7 mouse cellular contexts compared by ENCODE assay signal in genomic region chr5:146867946-146868314, GRCm38 (mm10). TPM values are rescaled to one million over a fixed set of nuclear protein-coding genes. Genes with fewer than 3 reads are reported as not detected.
DNase-seq lines count a peak whose midpoint lies in the region; ATAC-seq lines count a peak whose summit lies in the region.

No protein-coding gene starts in this region.

- no peaks in the 10 kb centered on the region for H3K36me3 ChIP-seq in lung, embryonic 15.5 days
- H3K36me3 ChIP-seq in forebrain, embryonic 15.5 days = no peaks in the 10 kb centered on the region
- no peaks in the 10 kb centered on the region for H3K36me3 ChIP-seq in limb, embryonic 11.5 days (ENCODE audit: control insufficient read depth, insufficient read depth, low read length)
- H3K36me3 ChIP-seq in neural tube, embryonic 15.5 days = no peaks in the 10 kb centered on the region

- no peak for DNase-seq in lung, postnatal 10 days
- DNase-seq in limb, embryonic 11.5 days (ENCODE audit: low spot score) = no peak
- DNase-seq in layer of hippocampus, adult 18-20 months (ENCODE audit: low spot score in 2 of 2) = no peak
- DNase-seq in adrenal gland, adult 2 months = no peak

- H3K27me3 ChIP-seq in lung, embryonic 15.5 days = no peaks in the 10 kb centered on the region
- H3K27me3 ChIP-seq in forebrain, embryonic 15.5 days = no peaks in the 10 kb centered on the region
- no peaks in the 10 kb centered on the region for H3K27me3 ChIP-seq in limb, embryonic 11.5 days (ENCODE audit: control insufficient read depth, insufficient read depth, low read length)
- H3K27me3 ChIP-seq in neural tube, embryonic 15.5 days (replicated peaks) = no peaks in the 10 kb centered on the region

- H3K4me3 ChIP-seq in lung, embryonic 15.5 days = peak overlapping the region; percentile 23; the same call in 1 of the 2 replicates
- H3K4me3 ChIP-seq in forebrain, embryonic 15.5 days = no peak overlapping the region
- H3K4me3 ChIP-seq in limb, embryonic 11.5 days (ENCODE audit: low read depth, low read length) = no peak overlapping the region
- no peak overlapping the region for H3K4me3 ChIP-seq in neural tube, embryonic 15.5 days (replicated peaks)

- 11% methylated on average over 4 of the region's 4 CpGs for WGBS in lung, embryonic 15.5 days
- WGBS in forebrain, embryonic 15.5 days = 14% methylated on average over 4 of the region's 4 CpGs
- 18% methylated on average over 4 of the region's 4 CpGs for WGBS in limb, embryonic 11.5 days
- WGBS in neural tube, embryonic 15.5 days = 16% methylated on average over 4 of the region's 4 CpGs

- H3K9ac ChIP-seq in lung, embryonic 15.5 days = no peak overlapping the region
- H3K9ac ChIP-seq in forebrain, embryonic 15.5 days (replicated peaks) = no peak overlapping the region
- H3K9ac ChIP-seq in limb, embryonic 11.5 days (ENCODE audit: low read length) = no peak overlapping the region
- H3K9ac ChIP-seq in neural tube, embryonic 15.5 days (replicated peaks) = no peak overlapping the region

- H3K4me2 ChIP-seq in lung, embryonic 15.5 days = peak overlapping the region; percentile 57
- H3K4me2 ChIP-seq in forebrain, embryonic 15.5 days (replicated peaks) = peak overlapping the region; percentile 34
- peak overlapping the region; percentile 20; the same call in 1 of the 2 replicates for H3K4me2 ChIP-seq in limb, embryonic 11.5 days (ENCODE audit: low read depth, severe bottlenecking)
- H3K4me2 ChIP-seq in neural tube, embryonic 15.5 days = peak overlapping the region; percentile 47

- H3K9me3 ChIP-seq in lung, embryonic 15.5 days = no peaks in the 10 kb centered on the region
- H3K9me3 ChIP-seq in forebrain, embryonic 15.5 days = no peaks in the 10 kb centered on the region
- H3K9me3 ChIP-seq in limb, embryonic 11.5 days (ENCODE audit: control insufficient read depth, low read length) = no peaks in the 10 kb centered on the region
- no peaks in the 10 kb centered on the region for H3K9me3 ChIP-seq in neural tube, embryonic 15.5 days (replicated peaks)

- H3K27ac ChIP-seq in lung, embryonic 15.5 days = peak overlapping the region; percentile 46; the same call in 1 of the 2 replicates
- H3K27ac ChIP-seq in forebrain, embryonic 15.5 days (replicated peaks) = no peak overlapping the region
- H3K27ac ChIP-seq in limb, embryonic 11.5 days (replicated peaks; ENCODE audit: low read depth, low read length) = no peak overlapping the region
- peak overlapping the region; percentile 72 for H3K27ac ChIP-seq in neural tube, embryonic 15.5 days (replicated peaks)

- peaks cover 16% of the 10 kb centered on the region for H3K4me1 ChIP-seq in lung, embryonic 15.5 days
- H3K4me1 ChIP-seq in forebrain, embryonic 15.5 days = peaks cover 10% of the 10 kb centered on the region
- H3K4me1 ChIP-seq in limb, embryonic 11.5 days (ENCODE audit: control insufficient read depth, insufficient read depth, low read length) = no peaks in the 10 kb centered on the region
- H3K4me1 ChIP-seq in neural tube, embryonic 15.5 days = peaks cover 10% of the 10 kb centered on the region

- ATAC-seq in lung, embryonic 15.5 days (ENCODE audit: borderline replicate concordance, extremely low read depth, low FRiP score, low TSS enrichment) = peak; percentile 24; the same call in 1 of the 2 replicates
- ATAC-seq in forebrain, embryonic 15.5 days (replicated peaks) = no peak
- ATAC-seq in limb, embryonic 11.5 days (ENCODE audit: insufficient number of reproducible peaks, low FRiP score, low TSS enrichment, low read depth) = no peak
- ATAC-seq in neural tube, embryonic 15.5 days (ENCODE audit: low FRiP score) = 0 out of 2 replicates have a peak, but pooled peaks have one; percentile 9

RNA-seq across cellular contexts. Expression of gene Rasl11a, which starts 23.1 kb away (rescaled TPM):
- polyA plus RNA-seq in lung, embryonic 15.5 days (2015; fragmentation: Nextera tagmentation; extraction: Ambion mirVana) = 24.8 and 25.7 TPM in 2 replicates
- 11.9 and 13.4 TPM in 2 replicates for polyA plus RNA-seq in forebrain, embryonic 15.5 days (2015; fragmentation: Nextera tagmentation; extraction: Ambion mirVana)
- 23.5 and 23.9 TPM in 2 replicates for polyA plus RNA-seq in limb, embryonic 11.5 days (2014; fragmentation: Nextera tagmentation; extraction: Ambion mirVana)
- polyA plus RNA-seq in neural tube, embryonic 15.5 days (2015; fragmentation: Nextera tagmentation; extraction: Ambion mirVana) = 12.7 and 15.2 TPM in 2 replicates
- 10 to 100 TPM; 12.8 to 18.5 TPM for total RNA-seq in layer of hippocampus, adult 18-20 months (2021)
- 10 to 100 TPM in 1 of 2 experiments, 1 to 10 TPM in 1; 8.2 to 12.2 TPM for total RNA-seq in adrenal gland, adult 2 months (2021)
- 7.9 and 8.9 TPM in 2 replicates for polyA plus RNA-seq in adrenal gland, adult 2 months (2012; rRNA removed)

RNA-seq across cellular contexts. Expression of gene Rpl21, which starts 35.2 kb away (rescaled TPM):
- 481 and 520 TPM in 2 replicates for polyA plus RNA-seq in lung, embryonic 15.5 days (2015; fragmentation: Nextera tagmentation; extraction: Ambion mirVana)
- polyA plus RNA-seq in forebrain, embryonic 15.5 days (2015; fragmentation: Nextera tagmentation; extraction: Ambion mirVana) = 358 and 359 TPM in 2 replicates
- 596 and 605 TPM in 2 replicates for polyA plus RNA-seq in limb, embryonic 11.5 days (2014; fragmentation: Nextera tagmentation; extraction: Ambion mirVana)
- polyA plus RNA-seq in neural tube, embryonic 15.5 days (2015; fragmentation: Nextera tagmentation; extraction: Ambion mirVana) = 337 and 386 TPM in 2 replicates
- 100 to 1,000 TPM; 206 to 211 TPM for total RNA-seq in layer of hippocampus, adult 18-20 months (2021)
- total RNA-seq in adrenal gland, adult 2 months (2021) = 100 to 1,000 TPM; 308 to 315 TPM
- 5.2 and 5.3 TPM in 2 replicates for polyA plus RNA-seq in adrenal gland, adult 2 months (2012; rRNA removed)

Comparison
In these comparisons a context has a peak if more than half of its experiments do, and no peak if none do; other contexts are left out.
1. ATAC-seq: peak in lung, embryonic 15.5 days (single experiment) and neural tube, embryonic 15.5 days (single experiment); none in forebrain, embryonic 15.5 days (single experiment) and limb, embryonic 11.5 days (single experiment).
2. H3K27ac ChIP-seq: peak in lung, embryonic 15.5 days (single experiment) and neural tube, embryonic 15.5 days (single experiment); none in forebrain, embryonic 15.5 days (single experiment) and limb, embryonic 11.5 days (single experiment).
3. RNA of gene Rpl21, which starts 35.2 kb away (polyA plus RNA-seq): 596 to 605 TPM in limb, embryonic 11.5 days, 481 to 520 TPM in lung, embryonic 15.5 days, 358 to 359 TPM in forebrain, embryonic 15.5 days and 337 to 386 TPM in neural tube, embryonic 15.5 days; 5.2 to 5.3 TPM in adrenal gland, adult 2 months; every median in the first group is over 10 times any median in the second.
4. Peak in every context shown above with its lines, with median percentiles within 50 percentile points of each other: H3K4me2 ChIP-seq.